Mouse (Mus musculus): Measurements from ENCODE around the gene Slc6a13. TPM values are rescaled to one million over a fixed set of nuclear protein-coding genes. Genes with fewer than 3 reads are reported as not detected.

Slc6a13 gene
- polyA plus RNA-seq, 1 experiment, result 3.6 TPM

DNA sequence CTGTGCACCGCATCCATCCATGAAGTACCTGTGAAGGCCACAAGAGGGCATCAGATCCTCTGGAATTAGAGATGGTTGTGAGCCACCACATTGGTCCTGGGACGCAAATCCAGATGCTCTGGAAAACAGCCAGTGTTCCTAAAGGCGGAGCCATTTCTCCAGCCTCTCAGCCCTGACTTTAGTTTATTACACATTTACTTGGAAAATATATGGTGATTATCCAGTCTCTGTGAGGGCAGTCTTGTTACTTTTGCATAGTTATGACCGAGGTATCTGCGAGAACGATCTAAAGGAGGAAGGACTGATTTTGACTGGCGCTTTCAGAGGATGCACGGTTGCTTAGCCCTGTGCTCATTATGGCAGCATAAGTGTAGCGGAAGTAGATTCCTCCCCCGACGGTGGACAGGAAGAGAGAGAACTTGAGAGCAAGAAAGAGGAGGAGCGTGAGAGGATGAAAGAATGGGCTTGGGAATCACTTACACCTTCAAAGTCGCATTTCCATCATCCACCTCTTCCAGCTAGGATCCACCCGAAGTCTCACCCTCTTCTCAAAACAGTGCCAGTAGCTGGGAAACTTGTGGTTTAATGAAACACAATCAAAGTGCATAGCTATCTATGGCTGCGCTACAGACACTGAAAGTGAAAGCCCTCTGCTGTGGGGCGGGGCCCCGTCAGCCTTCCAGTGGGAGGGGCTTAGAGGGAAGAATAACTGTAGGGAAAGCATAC, 27.8 kb upstream of the Slc6a13 start:
- TF ChIP-seq POLR2A (IDR thresholded peaks at IDR 0.05; ENCODE audit: borderline replicate concordance, control insufficient read depth, low read depth, low read length) (no peak), CTCF (IDR thresholded peaks at IDR 0.05; ENCODE audit: control insufficient read depth, insufficient read depth, low read length) (peak; percentile 67)
- WGBS, result 1% methylated on average over 17 of the region's 17 CpGs
- peak overlapping the region; percentile 93 for H3K4me3 ChIP-seq (replicated peaks; ENCODE audit: control insufficient read depth, low read depth, low read length)
- H3K27ac ChIP-seq (ENCODE audit: control insufficient read depth, insufficient read depth, low read depth, low read length, poor library complexity), result peak overlapping the region; percentile 2; the same call in 1 of the 2 replicates
- H3K4me1 ChIP-seq (ENCODE audit: control insufficient read depth, insufficient read depth, low read length), result no peaks in the 10 kb centered on the region; the same call in 1 of the 2 replicates

DNA sequence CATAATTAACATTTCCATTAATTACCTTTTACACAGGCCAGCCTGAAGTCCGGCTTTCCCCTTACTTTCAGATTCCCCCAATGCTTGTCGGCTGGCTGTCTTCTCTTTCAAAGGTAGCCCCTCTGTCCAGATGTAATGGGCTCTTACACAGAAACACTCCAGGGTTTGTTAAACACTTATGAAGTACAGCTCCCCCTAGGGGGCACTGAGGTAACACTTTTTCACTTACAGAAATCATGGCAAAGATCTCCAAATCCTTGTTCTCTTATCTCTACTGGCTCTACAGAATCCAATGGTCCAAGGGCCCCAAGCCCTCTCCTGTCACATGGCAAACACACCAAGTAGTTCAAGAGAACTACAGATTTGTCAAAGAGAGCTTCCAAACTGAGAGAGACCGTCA, 25.7 kb upstream of the Slc6a13 start:
- Histone ChIP-seq H3K4me1 (ENCODE audit: control insufficient read depth, insufficient read depth, low read length) (no peaks in the 10 kb centered on the region; the same call in 1 of the 2 replicates), H3K4me3 (replicated peaks; ENCODE audit: control insufficient read depth, low read depth, low read length) (no peak overlapping the region), H3K27ac (ENCODE audit: control insufficient read depth, insufficient read depth, low read depth, low read length, poor library complexity) (no peak overlapping the region)
- no peak for TF ChIP-seq POLR2A (IDR thresholded peaks at IDR 0.05; ENCODE audit: borderline replicate concordance, control insufficient read depth, low read depth, low read length)
- no peak for TF ChIP-seq CTCF (IDR thresholded peaks at IDR 0.05; ENCODE audit: control insufficient read depth, insufficient read depth, low read length)
- WGBS, result 70% methylated on average over 3 of the region's 3 CpGs

DNA sequence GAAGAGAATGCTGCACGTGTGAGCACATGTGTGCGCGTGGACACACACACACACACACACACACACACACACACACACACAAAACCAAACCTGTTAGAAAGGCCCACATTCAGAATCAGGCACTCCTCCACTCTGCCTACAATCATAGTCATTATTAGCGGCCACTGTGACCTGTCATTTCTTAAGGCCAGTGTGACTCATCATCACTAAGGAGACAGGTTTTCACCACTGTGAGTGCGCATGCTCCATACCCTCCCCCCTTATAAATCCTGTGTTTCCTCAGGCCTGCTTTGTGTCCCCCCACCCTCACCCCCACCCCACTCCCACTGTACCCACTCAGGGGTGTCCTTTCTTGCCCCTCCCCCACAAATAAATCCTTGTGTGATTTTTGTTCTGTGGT, 15.9 kb upstream of the Slc6a13 start:
- Histone ChIP-seq H3K4me1 (ENCODE audit: control insufficient read depth, insufficient read depth, low read length) (no peaks in the 10 kb centered on the region), H3K4me3 (replicated peaks; ENCODE audit: control insufficient read depth, low read depth, low read length) (no peak overlapping the region), H3K27ac (ENCODE audit: control insufficient read depth, insufficient read depth, low read depth, low read length, poor library complexity) (no peak overlapping the region)
- 87% methylated on average over 5 of the region's 5 CpGs for WGBS
- TF ChIP-seq CTCF (IDR thresholded peaks at IDR 0.05; ENCODE audit: control insufficient read depth, insufficient read depth, low read length) (no peak), POLR2A (IDR thresholded peaks at IDR 0.05; ENCODE audit: borderline replicate concordance, control insufficient read depth, low read depth, low read length) (no peak)

DNA sequence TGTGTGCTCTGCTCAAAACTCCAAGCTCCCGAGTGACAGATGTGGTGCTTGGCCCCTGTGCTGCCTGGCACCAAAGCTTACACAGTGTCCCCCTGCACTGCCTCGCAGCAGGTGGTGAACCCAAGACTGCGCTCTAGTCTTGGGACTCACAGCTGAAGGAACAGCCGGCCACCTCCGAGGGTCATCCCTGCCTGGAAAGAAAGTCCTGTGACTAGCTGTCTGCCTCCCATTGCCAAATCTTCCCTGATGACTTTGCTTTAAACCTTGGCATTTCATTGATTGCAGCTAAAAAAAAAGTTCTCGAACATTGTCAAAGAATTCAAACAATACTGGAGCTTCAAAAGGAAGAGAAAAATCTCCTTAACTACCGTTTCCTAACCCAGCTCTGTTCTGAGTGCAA, 710 bp upstream of the Slc6a13 start:
- no peak for TF ChIP-seq POLR2A (IDR thresholded peaks at IDR 0.05; ENCODE audit: borderline replicate concordance, control insufficient read depth, low read depth, low read length)
- TF ChIP-seq CTCF (IDR thresholded peaks at IDR 0.05; ENCODE audit: control insufficient read depth, insufficient read depth, low read length), result no peak
- H3K4me3 ChIP-seq (replicated peaks; ENCODE audit: control insufficient read depth, low read depth, low read length), result no peak overlapping the region
- WGBS, result 67% methylated on average over 7 of the region's 7 CpGs
- no peaks in the 10 kb centered on the region for H3K4me1 ChIP-seq (ENCODE audit: control insufficient read depth, insufficient read depth, low read length)
- H3K27ac ChIP-seq (ENCODE audit: control insufficient read depth, insufficient read depth, low read depth, low read length, poor library complexity), result no peak overlapping the region

DNA sequence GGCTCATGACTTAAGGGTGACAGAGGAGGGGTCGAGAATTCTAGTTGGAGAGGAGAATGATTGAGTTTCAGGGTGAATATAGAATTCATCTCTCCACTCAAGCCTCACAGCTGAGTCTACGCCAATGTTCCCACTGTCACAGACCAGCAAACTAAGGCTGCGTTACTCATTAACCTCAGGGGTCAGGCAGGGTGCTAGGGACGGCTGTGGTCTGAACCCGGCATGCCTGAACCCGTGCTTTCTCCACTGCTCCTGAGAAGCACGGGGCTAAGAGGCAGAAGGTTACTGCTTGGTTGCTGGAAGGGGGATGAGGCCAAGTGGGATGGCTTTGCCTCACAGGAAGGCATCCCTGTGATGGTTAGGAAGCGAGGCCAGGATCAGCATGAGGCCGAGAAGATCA, 477 bp downstream of the Slc6a13 start:
- H3K4me1 ChIP-seq (ENCODE audit: control insufficient read depth, insufficient read depth, low read length), result no peaks in the 10 kb centered on the region
- H3K27ac ChIP-seq (ENCODE audit: control insufficient read depth, insufficient read depth, low read depth, low read length, poor library complexity), result no peak overlapping the region
- WGBS, result 68% methylated on average over 9 of the region's 9 CpGs
- H3K4me3 ChIP-seq (replicated peaks; ENCODE audit: control insufficient read depth, low read depth, low read length), result no peak overlapping the region
- no peak for TF ChIP-seq POLR2A (IDR thresholded peaks at IDR 0.05; ENCODE audit: borderline replicate concordance, control insufficient read depth, low read depth, low read length)
- no peak for TF ChIP-seq CTCF (IDR thresholded peaks at IDR 0.05; ENCODE audit: control insufficient read depth, insufficient read depth, low read length)

DNA sequence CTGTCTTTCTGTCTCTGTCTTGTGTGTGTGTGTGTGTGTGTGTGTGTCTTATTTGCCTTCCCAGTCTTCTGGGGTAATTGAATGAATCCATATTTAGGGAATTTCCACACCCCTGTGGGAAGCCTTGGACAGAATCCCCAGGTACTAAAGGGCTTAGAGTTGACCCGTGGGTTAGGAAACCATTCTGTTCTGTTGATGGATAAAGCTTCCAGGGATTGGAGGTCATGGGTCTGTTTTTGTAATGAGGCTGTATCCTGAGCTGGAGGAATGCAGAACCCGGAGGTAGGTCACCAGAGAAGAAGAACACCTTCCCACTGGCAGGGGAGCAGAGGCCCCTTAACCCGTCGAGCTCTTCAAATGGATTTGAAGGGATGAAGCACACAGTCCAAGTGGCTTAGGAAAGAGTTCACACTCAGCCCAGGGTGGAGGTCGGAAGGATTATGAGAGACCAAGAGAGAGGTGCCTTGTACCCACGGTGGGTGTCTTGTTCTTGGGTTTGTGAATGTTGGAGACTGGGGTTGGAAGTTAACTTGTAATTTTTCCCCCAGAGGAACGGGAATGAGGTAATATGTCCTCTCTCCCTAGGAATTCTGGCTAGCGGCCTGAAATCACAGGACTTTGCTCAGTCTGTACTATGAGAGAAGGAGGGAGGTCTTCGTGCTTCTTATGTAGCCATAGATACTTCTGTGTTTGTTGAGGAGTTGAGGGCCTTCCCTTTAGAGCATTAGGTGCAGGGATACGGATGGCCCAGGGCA, 3.6 kb downstream of the Slc6a13 start:
- H3K4me3 ChIP-seq (replicated peaks; ENCODE audit: control insufficient read depth, low read depth, low read length), result no peak overlapping the region
- no peak for TF ChIP-seq CTCF (IDR thresholded peaks at IDR 0.05; ENCODE audit: control insufficient read depth, insufficient read depth, low read length)
- no peak for TF ChIP-seq POLR2A (IDR thresholded peaks at IDR 0.05; ENCODE audit: borderline replicate concordance, control insufficient read depth, low read depth, low read length)
- H3K4me1 ChIP-seq (ENCODE audit: control insufficient read depth, insufficient read depth, low read length), result no peaks in the 10 kb centered on the region
- 74% methylated on average over 10 of the region's 10 CpGs for WGBS
- no peak overlapping the region for H3K27ac ChIP-seq (ENCODE audit: control insufficient read depth, insufficient read depth, low read depth, low read length, poor library complexity)

DNA sequence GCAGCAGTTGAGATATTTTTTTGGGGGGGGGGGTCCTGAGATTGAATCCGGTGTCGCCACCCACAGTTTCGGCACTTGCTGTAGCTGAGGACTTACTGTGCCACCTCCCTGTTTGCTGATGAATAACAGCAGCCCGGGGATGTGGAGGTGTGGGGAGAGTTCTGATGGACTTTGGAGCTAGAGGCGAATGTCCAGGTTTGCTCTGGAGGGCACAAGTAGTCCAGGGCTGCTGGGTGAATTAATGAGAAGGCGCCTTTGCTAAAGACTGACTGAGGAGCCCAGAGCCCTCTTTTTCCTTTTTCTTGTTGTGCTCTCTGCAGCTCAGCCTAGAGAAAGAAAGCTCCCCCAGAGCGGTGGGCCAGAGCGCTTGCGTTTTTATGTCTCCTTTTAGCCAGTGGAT, 4.6 kb downstream of the Slc6a13 start:
- H3K27ac ChIP-seq (ENCODE audit: control insufficient read depth, insufficient read depth, low read depth, low read length, poor library complexity), result no peak overlapping the region

DNA sequence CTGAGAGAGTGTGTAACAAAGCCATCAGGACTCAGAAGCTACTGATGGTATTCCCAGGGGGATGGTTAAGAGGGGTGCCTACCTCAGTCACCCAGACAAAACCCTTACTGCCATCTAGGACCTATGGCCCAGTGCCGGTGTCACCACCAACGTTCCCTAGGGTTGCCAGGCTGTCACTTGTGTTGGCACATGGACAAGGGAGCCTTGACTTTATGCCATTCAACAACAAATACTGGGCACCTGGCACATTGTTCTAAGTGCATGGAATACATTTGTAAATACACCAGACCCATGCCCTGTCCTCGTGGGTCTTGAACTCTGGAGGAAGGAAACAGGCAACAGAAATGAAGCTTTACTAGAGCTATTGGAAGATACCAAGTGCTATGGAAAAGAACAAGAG, 5.5 kb downstream of the Slc6a13 start:
- Histone ChIP-seq H3K4me3 (replicated peaks; ENCODE audit: control insufficient read depth, low read depth, low read length) (no peak overlapping the region), H3K27ac (ENCODE audit: control insufficient read depth, insufficient read depth, low read depth, low read length, poor library complexity) (no peak overlapping the region), H3K4me1 (ENCODE audit: control insufficient read depth, insufficient read depth, low read length) (no peaks in the 10 kb centered on the region)
- 74% methylated on average over 3 of the region's 3 CpGs for WGBS
- TF ChIP-seq POLR2A (IDR thresholded peaks at IDR 0.05; ENCODE audit: borderline replicate concordance, control insufficient read depth, low read depth, low read length) (no peak), CTCF (IDR thresholded peaks at IDR 0.05; ENCODE audit: control insufficient read depth, insufficient read depth, low read length) (no peak)

More for the DNA sequence above, 4.6 kb downstream of the Slc6a13 start:
- TF ChIP-seq POLR2A (IDR thresholded peaks at IDR 0.05; ENCODE audit: borderline replicate concordance, control insufficient read depth, low read depth, low read length) (no peak), CTCF (IDR thresholded peaks at IDR 0.05; ENCODE audit: control insufficient read depth, insufficient read depth, low read length) (no peak)
- H3K4me1 ChIP-seq (ENCODE audit: control insufficient read depth, insufficient read depth, low read length), result no peaks in the 10 kb centered on the region
- H3K4me3 ChIP-seq (replicated peaks; ENCODE audit: control insufficient read depth, low read depth, low read length), result no peak overlapping the region
- WGBS, result 76% methylated on average over 9 of the region's 9 CpGs
